Mouse (Mus musculus): ENCODE data around the gene Dok5. TPM values are rescaled to one million over a fixed set of nuclear protein-coding genes. Genes with fewer than 3 reads are reported as not detected.
A peak's percentile ranks its signal among the peaks of the same experiment; 100 is the strongest.

Gene Dok5
- 10 to 100 TPM; 16.7 to 18.5 TPM for total RNA-seq (2021)
- long read RNA-seq, experiment 1, transcript Dok5-201 (8 exons, 1,768 nt) = major isoform, 18 of 21 reads
- long read RNA-seq, experiment 1, partial matches to known transcripts = 2 of 21 reads
- long read RNA-seq, experiment 1, other reads (novel, unspliced or antisense) = 1 of 21 reads
- long read RNA-seq, experiment 2, transcript Dok5-201 (8 exons, 1,768 nt) = major isoform, 23 of 26 reads
- long read RNA-seq, experiment 2, partial matches to known transcripts = 0 of 26 reads
- long read RNA-seq, experiment 2, other reads (novel, unspliced or antisense) = 3 of 26 reads

DNA sequence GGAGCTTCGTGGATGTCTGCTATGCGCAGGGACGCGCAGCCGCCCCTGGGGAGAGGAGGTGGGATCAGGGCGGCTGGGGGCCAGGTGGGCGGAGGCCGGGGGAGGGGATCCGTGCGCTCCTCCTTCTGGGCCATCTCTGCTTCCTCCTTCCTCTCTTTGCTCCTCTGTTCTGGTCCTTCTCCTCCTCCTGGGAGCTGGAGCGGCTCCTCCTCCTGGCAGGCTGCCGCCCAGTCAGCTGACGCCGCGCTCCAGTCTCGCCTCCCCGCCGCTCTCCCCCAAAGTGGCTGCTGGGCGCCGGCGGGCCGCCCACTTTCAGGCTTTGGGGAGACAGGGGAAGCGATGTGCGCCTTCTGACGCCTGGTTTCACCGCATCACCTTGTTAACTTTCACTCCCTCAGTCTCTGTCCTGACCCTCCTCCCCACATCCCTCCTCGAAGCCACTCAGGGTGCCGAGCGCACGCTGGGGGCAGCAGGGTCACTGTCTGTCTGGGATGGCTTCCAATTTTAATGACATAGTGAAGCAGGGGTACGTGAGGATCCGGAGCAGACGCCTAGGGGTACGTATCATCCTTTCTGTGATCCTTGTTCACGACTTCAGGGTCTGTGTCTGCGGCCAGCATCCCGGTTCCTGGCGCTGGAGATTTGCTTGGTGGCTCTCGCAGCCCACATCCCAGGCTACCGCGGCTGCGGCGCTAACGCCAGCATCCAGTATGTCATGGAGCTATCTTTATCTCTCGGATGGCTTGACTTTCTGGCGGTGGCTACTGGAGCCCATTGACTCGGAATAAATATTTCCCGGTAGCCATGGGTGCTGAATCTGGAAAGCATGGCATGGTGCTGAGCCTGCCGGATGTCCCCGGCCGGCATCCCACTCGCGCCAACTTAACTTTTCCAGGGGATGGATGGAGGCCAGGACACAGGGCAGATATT lies at the start of gene Dok5:
Gene Dok5 (plus strand): TSS at position 176 of the 930 bp plus-strand sequence.
- DNase-seq (ENCODE audit: low spot score in 2 of 2) = peak; percentile 85 to 91

DNA sequence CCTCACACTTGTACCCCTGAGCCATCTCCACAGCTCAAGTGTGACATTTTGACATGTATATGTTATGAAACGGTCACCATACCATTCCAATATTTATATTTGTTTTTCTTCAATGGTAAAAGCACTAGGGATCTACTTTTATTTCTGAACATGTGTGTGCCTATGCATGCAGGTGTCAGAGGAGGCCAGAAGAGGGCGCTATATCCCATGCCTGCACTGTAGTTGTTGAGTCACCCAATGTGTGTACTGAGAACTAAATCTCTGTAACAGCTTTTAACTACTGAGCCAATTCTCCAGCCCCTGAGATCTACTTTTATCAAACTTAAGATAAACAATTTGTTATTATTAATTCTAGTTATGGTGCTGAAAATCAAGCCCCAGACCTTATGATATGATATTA lies 48.2 kb upstream of the Dok5 start:
- no peak for DNase-seq (ENCODE audit: low spot score in 2 of 2)

DNA sequence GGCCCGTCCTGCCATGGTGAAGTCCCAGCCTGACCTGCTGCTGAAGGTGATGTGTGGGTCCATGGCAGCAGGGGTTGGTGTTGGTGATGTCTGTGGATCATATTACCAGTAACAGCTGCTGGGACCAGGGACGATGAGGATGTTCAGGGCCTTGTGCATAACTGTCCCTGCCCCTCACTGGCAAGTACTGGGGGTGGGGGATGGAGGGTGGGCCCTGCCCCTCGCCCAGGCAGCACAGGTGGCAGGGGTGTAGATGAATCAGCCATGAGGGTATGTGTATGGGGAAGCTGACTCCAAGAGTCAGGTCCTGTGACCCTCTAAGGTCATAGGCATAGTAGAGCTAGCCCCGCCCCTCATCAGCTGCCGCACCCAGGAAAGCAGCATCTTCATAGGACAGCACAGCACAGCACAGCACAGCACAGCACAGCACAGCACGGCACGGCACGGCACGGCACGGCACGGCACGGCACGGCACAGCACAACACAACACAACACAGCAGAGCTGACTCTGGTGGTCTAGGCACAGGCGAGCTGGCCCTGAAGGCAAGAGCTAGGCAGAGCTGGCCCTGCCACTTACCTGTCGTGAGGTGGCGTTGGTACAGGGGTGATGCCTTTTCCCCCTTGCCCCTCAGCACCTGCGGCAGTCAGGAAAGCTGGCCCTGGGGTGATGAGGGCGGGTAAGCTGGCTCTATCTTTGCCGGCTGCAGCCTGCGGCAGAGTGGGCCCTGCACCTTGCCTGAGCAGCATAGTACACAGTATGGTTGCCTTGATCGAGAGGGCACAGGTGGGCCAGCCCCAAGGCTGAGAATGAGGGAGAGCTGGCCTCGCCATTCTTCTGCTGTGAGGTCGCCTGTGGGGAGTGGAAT lies 36.3 kb upstream of the Dok5 start:
- DNase-seq (ENCODE audit: low spot score in 2 of 2) = no peak

DNA sequence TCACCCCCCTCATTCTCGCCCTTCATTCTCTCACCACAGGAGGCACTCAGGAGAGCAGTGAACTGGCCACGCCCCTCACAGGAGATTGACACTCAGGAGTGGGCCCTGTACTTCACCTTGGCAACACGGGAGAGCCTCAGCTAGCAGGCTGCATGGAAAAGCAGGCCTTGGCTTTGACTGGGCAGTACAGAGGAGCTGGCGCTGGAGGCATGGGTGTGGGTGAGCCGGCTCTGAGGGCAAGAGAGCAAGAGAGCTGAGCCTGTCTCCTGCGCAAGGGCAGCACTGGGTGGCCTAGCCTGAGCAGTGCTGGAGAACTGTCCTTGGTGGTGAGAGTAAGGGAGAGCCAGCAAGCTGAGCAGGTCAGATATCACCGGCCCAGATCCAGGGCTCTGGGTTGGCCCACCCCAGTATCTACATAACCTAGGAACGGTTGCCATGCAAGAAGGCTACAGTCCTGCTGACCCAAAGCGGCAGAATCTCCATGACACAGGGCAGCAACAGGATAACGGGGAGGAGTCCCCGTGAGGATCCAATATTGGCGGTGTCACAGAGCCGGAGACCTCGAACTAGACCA lies 35.6 kb upstream of the Dok5 start:
- no peak for DNase-seq (ENCODE audit: low spot score in 2 of 2)

DNA sequence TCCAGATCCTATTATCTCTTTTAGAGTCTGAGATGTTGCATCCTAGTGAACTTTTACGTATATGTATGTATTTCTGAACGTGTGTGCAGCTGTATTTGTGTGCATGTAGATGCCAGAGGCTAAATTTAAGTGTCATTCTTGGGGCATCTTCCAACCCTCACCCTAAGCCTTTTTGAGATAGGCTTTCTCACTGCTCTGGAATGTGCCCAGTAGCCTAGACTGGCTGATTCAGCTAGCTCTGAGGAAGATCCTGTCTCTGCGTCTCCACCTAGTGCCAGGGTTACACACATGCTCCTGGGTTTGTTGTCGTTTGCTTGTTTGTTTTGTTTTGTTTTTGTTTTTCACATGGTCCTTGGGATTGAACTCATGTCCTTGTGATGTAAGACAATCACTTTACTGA lies 31.1 kb upstream of the Dok5 start:
- DNase-seq (ENCODE audit: low spot score in 2 of 2) = no peak

DNA sequence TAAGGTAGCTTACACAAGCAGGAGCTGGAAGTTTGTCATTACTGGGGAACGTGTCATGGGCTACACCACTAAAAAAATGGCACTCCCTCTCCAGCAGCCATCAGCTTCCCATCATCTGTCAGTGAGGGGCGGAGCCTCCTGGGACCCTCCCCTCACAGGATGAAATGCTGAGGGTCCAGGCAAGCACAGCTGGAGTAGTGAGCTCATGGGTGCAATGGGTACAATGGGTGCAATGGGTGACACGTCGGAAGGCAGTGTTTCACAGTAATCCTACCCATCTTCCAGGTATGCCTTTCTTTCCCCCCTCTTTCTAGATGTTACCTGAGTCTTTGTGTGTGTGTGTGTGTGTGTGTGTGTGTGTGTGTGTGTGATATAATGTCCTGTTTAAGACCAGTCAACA lies 25.1 kb upstream of the Dok5 start:
- no peak for DNase-seq (ENCODE audit: low spot score in 2 of 2)

DNA sequence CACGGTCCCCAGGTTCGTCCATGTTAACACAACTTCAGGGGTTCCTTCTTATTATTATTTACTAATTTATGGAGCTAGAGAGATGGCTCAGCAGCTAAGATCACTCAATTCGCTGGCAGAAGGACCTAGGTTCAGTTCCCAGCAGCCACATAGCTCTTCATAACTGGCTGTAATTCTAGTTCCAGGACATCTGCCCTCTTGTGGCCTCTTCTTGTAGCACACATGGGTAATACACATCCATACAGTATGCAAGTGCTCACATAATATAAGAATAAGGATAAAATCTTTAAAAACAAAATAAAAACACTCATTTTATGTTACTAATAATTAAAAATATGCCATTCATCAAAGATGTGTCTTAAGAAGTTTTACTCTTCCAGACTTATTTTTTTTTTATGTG lies 23.9 kb upstream of the Dok5 start:
- DNase-seq (ENCODE audit: low spot score in 2 of 2) = no peak

DNA sequence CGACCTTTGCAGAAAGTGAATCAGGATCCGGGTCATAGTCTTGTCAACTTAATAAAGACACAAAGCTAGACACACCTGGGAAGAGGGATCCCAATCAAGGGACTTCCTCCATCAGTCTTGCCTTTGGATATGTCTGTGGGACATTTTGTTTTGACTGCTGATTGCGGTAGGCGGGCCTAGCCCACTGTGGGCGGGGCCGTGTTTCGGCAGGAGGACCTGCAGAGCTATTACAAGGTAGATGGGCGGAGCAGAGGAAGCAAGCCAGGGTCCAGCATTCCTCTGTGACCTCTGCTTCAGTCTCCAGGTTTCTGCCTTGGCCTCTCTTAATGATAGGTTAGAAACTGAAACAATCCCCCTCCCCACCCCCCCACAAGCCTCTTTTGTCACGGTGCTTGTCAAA lies 22.7 kb upstream of the Dok5 start:
- DNase-seq (ENCODE audit: low spot score in 2 of 2) = no peak

DNA sequence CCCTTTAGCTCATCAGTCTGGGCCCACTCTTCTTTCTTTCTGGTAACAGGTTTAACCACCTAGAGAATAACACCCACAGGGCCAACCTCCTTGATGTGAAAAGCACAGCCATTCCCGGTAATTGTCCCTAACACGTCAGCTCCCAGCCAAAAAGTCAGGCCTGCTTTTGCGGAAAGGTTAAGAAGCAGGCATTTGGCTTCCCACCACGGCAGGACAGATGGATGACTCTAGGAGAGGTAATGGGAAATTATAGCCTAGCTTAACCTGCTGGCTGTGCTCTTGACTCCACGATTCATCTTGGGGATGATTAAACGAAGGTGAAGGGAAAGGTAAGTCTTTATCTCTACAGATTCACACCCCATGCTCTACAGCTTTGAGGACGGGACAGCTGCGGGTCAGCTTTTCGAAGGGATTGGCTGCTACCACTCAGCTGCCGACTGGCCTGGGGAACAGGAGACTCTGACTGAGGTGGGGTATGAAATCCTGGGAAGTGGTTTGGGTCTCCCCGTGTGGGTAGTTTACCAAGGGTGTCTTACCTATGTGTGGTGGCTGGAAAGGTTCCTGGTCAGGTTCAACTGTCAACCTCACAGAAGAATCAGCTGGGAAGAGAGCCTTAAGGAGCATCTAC lies 18.8 kb upstream of the Dok5 start:
- no peak for DNase-seq (ENCODE audit: low spot score in 2 of 2)

DNA sequence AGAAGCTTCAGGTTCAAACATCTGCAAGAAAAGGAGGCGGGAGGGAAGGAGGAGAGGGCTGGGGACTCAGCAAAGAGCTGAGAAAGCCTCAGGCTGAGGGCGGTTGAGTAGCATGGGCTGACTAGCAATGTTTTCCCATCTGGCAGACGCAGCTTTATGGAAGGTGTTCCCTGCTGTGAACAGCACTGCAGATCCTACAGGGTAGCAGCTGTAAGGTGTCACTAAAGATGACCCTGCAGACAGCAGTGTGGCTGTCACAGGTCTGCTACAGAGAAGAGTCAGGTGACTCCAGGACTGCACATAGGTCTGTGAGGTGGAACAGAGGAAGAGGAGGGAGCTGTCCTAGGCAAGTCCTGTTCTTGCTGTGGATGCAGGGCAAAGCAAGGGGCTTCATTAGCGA lies 11.2 kb upstream of the Dok5 start:
- DNase-seq (ENCODE audit: low spot score in 2 of 2) = no peak

DNA sequence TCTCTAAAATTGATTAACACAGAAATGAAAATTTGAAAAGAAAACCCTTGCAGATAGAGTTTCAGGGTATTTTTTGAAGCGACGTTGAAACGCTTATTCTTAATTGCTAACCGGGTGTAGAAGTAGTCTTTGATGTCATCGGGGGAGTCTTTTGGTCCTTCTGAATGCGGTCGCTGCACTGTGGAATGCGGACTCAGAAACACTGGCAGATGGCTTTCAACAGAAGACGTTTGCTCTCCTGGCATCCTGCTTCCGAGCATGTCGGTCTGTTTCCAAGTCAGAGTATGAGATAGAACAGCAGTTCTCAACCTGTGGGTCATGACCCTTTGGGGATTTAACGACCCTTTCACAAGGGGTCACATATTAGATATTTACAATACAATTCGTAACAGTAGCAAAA lies 7.5 kb upstream of the Dok5 start:
- DNase-seq (ENCODE audit: low spot score in 2 of 2) = no peak

DNA sequence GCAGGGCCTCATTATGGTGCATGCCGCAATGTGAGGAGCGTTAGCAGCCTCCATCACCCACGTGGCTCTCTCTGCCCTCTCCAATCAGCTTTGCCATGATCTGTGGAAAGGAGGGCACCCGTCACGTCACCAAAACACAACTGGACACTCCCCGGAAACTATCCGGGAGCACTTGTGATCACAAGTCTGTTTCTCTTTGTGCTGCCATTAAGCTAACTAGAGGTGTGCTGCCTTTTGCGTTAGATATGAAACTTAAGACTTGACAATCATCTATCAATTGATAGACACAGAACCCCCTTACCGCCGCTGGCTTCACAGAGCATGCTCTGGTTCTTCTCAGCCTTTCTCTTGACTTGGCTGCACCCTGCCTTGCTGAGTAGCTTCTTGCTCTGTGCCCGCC lies 6.9 kb upstream of the Dok5 start:
- DNase-seq (ENCODE audit: low spot score in 2 of 2) = no peak

DNA sequence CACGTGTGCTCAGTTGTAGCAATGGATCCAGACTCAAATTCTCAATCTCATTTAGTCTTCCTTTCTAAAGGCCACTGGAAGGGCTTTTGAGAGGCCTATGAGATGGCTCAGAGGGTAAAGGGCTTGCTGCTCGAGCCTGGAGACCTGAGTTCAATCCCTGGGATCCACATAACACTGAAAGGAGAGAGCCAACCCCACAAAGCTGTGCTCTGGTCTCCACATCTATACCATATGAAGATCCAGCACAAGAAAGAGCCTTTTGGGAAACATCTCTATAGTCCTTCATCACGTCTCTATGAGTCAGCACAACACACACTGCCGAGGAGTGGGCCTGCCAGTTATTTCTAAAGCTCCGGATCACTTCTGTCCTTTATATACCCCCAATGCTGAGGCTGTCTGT lies 5.8 kb upstream of the Dok5 start:
- no peak for DNase-seq (ENCODE audit: low spot score in 2 of 2)

DNA sequence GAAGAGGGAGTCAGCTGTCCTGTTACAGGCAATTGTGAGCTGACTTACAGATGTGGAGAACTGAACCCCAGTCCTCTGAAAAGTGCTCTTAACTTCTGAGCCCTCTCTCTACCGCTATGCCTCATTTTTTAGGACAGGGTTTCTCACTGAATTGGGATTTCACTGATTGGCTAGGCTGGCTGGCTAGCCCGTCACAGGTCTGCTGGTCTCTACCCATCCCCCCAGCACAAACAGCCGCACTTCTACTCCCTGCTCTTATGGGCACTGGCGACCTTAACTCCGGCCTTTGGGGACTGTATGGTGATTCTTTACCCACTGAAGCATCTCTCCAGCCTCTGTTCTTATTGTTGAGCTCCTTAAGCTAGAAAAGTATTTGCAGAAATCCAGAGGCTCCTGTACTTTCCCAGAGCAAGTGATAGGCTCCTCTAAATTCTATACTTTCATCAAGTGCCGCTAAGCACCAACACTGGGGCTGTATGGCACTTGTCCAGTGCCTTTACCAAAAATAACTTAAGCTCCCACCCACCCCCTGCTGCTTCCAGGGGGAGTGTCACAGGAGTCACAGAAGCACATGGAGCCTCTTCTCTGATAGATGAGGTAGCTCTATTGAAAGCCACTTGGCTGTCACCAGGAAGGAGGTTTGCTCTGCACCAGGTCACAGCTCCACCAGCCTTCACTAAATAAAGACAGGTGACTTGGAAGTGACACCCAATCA lies 4.5 kb upstream of the Dok5 start:
- no peak for DNase-seq (ENCODE audit: low spot score in 2 of 2)

DNA sequence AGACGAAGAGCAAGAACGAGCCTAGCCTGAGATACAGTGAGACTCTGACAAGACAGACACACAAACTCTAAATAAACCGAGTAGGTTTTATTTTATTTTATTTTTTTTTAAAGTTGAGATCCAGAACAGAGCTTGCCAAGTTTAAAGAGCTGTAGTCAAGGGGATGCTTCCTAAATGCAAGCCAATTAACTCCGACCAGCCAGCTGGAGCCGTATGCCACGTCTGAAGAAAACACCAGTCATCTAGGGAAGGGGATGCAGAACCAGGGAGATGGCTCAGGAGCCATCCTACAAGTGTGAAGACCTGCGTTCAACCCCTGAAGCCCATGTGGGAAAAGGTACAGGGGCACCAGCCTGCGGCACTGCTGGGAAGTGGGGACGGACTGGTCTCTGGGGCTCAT lies 2.7 kb upstream of the Dok5 start:
- no peak for DNase-seq (ENCODE audit: low spot score in 2 of 2)

DNA sequence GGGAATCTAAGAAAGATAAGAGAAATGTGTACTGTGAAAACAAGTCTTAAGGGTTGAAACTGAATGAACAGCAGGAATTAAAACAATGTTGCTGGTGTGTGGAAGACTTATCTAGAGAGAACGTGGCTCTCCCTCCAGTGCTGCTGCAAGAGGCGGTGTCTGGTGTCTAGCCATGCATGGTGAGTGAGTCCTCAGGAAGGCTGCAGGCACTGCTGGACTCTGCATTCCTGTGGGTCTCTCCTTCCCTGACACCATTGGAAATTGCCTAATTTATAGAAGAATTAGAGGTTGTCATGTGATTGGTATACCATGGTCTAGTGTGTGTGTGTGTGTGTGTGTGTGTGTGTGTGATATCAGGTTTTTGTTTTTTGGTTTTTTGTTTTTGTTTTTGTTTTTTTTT lies 1.9 kb upstream of the Dok5 start:
- DNase-seq (ENCODE audit: low spot score in 2 of 2) = no peak

DNA sequence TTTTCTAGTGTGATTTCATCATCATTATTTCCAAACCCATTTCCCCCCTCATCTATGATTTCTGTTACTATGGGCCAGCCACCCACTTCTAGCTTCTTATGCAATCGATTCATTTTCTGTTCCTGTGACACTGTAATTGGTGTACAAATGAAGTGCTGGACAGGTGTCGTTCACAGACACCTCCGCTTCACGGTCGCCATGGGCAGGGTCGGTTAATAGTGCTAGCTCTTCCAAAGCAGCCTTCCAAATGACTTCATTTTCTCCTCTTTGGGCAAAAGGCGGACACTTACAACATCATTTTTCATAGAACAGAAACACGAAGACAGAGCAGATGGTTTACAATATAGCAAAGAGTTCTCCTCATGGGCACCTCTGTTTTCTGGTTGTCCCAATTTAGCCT lies 1.5 kb upstream of the Dok5 start:
- DNase-seq (ENCODE audit: low spot score in 2 of 2) = no peak

DNA sequence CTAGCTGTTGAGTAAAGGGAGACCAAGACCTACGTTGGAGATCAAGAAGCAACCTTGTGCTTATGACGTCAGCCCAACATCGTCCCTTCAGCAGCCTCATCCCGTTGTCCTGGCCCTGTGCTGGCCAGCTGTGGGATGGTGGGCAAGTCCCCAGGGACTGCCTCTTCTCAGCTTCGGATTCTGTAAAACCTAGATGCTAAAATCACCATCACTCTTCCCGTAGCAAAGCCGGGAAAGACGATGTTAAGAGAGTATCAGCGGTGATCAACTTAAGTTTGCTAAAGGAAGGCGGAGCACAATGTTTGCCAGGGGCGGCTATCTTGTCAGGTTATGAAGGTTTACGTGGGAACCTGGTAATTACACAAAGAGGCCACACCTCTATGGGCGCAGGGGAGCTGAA lies 826 bp upstream of the Dok5 start:
- DNase-seq (ENCODE audit: low spot score in 2 of 2) = no peak

DNA sequence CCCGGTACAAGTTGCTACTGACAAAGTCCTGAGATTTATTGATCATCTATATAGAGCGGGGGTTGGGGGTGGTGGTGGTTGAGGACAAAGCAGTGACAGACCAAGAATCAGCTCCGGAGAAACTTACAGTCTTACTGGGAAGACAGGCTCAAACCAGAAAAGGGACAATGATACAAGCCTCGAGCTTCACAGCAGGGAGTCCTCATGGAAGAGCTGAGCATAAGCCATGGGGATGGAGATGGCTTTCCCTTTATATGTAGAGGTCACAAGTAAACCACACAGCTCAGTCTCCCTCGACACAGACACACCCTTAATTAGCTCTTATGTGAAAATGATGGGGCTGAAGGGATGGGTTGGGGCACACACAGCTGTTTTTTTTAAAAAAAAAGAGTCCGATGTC lies 402 bp upstream of the Dok5 start:
- DNase-seq (ENCODE audit: low spot score in 2 of 2) = no peak

DNA sequence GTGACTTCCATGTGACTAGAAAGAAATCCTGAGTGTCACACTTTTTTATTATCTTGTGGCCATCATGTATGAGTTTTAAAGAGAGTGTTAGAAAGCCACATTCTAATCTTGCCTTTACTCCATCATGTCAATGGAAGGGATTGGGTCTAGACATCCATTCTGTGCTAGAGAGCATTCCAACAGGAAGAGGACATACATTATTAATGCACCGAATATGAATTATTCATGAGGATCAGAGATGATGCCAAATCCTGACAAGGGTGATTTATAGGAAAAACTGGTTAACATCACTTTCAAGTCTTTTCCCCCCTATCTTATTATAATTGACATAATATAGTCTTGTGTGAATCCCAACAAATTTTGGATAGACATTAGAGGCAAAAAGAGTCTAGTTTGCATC lies 2.1 kb downstream of the Dok5 start:
- DNase-seq (ENCODE audit: low spot score in 2 of 2) = no peak
